Mouse (Mus musculus) lung, adult 18-20 months (tissue): ENCODE results near the gene Gm49380.
A peak's percentile ranks its signal among the peaks of the same experiment; 100 is the strongest.
"Not testable (repeated sequence)": the region's sequence is repeated elsewhere in the genome, so short reads cannot be mapped to it uniquely, and the experiment has no call there.

Source experiments
- DNase-seq, 2 experiments: peaks; one replicate each; pipeline ENCODE4 v3.0.0; 2022; ENCODE audit warnings: mixed read lengths in 2 of 2

Gene Gm49380

GRCm38 (mm10) chr9:44125026-44125425, 11.7 kb upstream of the Gm49380 start:
- DNase-seq, result no peak

DNA sequence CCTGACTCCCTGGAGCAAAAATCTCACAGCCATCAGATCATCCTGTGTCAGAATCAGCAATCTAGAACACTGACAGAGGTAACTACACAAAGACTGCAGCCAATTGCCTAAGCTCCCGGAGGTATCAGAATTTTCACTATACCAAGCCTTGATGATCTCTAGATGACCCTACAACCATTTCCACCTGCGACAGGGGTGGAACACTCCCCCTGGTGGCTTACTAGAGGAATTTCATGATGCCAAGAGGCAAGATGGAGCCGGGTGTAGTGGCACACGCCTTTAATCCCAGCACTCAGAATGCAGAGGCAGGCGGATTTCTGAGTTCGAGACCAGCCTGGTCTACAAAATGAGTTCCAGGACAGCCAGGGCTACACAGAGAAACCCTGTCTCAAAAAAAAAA, 11.0 kb upstream of the Gm49380 start:
- peak in 1 of 2 experiments; percentile 19 for DNase-seq

- DNase-seq, result no peak
Observed at GRCm38 (mm10) chr9:44119948-44120465, 6.7 kb upstream of the Gm49380 start.

DNA sequence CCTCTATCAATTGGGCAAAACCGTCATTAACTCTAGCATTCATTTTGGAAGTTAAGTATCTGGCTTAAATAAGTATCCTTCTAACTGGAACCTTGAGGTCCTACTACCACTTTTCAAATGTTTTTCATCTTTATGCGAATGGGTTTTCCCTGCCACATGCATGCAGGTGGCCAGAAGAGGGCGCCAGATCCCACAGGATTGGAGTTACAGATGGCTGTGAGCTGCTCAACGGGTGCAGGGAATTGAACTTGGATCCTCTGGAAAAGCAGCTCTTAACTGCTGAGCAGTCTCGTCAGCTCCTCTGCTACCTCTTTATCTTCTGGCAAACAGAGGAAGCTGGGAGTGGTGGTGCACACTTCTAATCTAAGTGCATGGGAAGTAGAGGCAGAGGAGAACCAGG, 5.7 kb upstream of the Gm49380 start:
- peak in 1 of 2 experiments; percentile 46 for DNase-seq

DNA sequence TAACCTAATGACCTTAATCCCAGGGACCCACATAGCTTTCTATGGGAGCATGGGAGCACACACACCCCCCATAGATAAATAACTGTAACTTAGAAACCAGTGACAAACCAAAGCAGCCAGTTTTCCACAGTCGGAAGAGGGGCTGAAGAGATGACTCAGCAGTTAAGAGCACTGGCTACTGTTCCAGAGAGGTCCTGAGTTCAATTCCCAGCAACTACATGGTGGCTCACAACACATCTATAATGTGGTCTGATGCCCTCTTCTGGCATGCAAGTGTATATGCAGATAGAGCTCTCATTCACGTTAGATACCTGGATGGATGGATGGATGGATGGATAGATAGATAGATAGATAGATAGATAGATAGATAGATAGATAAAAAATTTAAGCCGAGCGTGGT, 2.9 kb upstream of the Gm49380 start:
- DNase-seq, result no peak

GRCm38 (mm10) chr9:44115599-44115998, 2.3 kb upstream of the Gm49380 start:
- no peak for DNase-seq

DNA sequence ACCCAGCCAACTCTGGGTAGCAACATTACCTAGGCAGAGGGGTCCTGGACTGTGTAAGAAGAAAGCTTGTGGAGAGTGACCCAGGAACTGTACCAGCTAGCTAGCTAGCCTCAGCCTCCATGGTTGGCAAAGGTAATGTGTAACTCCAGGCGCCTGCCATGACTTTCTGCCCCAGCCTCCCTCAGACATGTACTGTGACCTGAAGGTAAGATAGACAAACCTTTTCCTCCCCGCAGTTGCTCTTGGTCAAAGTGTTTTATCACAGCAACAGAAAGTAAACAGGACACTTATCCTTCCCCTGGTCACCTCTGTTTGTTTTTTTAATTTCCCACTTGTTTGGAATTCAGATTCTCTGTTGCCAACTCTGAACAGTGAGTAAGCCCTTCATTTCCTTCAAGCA, 1.2 kb upstream of the Gm49380 start:
- no peak for DNase-seq

- DNase-seq, result not testable (repeated sequence)
Observed at GRCm38 (mm10) chr9:44111909-44112308, 1.4 kb downstream of the Gm49380 start.

GRCm38 (mm10) chr9:44109360-44110095, 3.8 kb downstream of the Gm49380 start:
- DNase-seq, result peak; percentile 67 to 73

GRCm38 (mm10) chr9:44108269-44109055, 4.8 kb downstream of the Gm49380 start:
- DNase-seq, result no peak

GRCm38 (mm10) chr9:44107557-44108179, 5.6 kb downstream of the Gm49380 start:
- no peak for DNase-seq

DNA sequence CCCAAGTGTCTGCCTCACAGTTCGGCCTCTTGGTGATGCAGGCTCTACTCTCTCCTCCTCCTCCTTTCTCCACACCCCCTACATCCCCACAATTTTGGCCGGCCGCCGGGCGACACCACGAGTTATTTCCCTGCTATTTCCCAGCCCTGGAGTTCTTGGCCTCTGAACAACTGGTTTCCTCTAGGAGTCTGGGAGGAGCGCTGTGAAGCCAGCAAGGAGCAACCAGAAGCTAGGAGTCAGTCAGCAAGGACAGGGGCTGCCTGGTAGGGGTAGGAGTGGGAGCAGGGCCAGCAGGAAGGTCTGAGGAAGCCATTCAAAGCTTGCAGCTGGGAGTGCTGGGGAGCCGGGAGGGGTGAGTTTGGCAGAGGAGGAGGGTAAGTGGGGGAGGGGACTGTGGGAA, 6.2 kb downstream of the Gm49380 start, which contains the start of gene C1qtnf5:
C1qtnf5 (plus strand) TSS at position 136 of the 400 bp plus-strand sequence.
- peak; percentile 84 to 85 for DNase-seq

- no peak for DNase-seq
Observed at GRCm38 (mm10) chr9:44106596-44106995, 6.7 kb downstream of the Gm49380 start.

- no peak for DNase-seq
Observed at GRCm38 (mm10) chr9:44106182-44106581, 7.1 kb downstream of the Gm49380 start.

- peak in 1 of 2 experiments; percentile 39 for DNase-seq
Observed at GRCm38 (mm10) chr9:44105781-44106180, 7.5 kb downstream of the Gm49380 start.

DNA sequence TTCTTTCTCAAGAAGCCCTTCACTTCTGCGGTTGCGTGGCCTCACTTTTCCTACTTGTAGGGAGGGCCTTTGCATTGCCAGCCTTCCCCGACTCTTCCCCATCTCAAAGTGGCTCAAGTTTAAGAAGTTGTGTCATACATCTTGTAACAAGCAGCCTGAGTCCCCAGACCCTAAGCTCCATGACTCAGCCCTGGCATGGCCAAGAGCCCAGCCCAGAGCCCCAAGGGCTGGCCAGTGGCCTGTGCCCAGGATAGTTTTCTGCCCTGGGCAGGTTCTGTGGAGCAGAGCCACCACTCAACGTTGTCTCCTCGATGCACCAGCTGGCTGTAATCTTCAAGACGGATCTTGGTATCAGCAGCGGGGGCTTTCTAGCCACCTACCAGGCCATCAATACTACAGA, 8.4 kb downstream of the Gm49380 start:
- DNase-seq, result peak in 1 of 2 experiments; percentile 17

DNA sequence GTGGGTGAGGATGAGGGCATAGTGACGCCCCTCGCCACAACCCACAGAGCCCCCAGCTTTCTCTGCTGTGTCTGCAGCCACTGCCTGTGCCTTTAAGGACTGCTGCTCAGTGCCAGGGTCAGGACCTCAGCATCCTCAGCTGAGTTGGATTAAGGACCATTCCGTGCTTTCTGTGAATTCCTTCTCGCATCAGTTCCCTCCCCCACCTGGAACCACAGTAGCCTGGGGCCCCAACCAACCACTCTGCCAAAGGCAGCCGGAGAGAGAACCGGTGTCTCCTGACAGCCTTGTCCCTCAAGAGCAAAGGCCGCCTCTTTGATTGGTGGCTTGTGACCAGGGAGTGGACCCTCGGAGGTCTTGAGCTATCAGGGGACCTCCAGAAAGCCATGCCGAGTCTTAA, 11.8 kb downstream of the Gm49380 start, which contains the start of gene Mfrp:
Mfrp (plus strand) TSS at position 240 of the 400 bp plus-strand sequence.
- DNase-seq, result no peak

DNA sequence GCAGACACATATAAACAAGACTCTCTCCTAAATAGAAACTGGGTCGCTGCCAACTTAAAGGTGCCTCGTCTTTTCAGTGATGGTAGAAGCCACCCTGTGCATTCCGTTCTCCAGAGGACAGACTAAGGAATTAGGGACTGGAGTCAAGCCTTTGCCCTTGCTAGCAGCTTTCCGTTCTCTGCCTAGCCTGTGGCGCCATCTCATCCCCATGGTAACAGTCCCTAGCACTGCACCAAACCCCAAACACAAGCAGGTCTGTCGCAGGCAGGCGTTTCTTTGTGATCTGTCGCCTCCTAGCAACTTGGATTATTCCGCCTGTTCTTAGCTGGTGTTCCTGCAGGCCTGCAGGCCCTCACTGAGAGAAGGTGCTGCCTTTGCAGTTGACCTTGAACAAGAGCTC, 16.8 kb downstream of the Gm49380 start:
- DNase-seq, result no peak

DNA sequence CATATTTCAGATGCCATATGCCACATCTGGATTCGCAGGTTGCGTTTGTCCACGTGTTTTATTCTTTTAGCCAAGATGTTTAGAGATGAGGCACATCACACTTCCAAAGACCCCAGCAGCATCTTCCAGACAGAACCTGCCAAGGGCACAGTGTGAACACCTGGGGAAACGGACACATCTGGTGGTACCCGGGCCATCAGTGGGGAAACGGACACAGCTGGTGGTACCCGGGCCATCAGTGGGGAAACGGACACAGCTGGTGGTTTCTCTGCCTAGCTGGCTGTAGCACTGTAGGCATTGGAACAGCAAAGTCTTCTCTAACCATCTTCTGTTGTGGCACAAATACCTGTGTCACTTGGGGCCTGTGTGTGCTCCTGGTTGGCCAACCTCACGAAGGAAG, 17.5 kb downstream of the Gm49380 start:
- DNase-seq, result no peak

GRCm38 (mm10) chr9:44094737-44095136, 18.6 kb downstream of the Gm49380 start:
- DNase-seq, result no peak

DNA sequence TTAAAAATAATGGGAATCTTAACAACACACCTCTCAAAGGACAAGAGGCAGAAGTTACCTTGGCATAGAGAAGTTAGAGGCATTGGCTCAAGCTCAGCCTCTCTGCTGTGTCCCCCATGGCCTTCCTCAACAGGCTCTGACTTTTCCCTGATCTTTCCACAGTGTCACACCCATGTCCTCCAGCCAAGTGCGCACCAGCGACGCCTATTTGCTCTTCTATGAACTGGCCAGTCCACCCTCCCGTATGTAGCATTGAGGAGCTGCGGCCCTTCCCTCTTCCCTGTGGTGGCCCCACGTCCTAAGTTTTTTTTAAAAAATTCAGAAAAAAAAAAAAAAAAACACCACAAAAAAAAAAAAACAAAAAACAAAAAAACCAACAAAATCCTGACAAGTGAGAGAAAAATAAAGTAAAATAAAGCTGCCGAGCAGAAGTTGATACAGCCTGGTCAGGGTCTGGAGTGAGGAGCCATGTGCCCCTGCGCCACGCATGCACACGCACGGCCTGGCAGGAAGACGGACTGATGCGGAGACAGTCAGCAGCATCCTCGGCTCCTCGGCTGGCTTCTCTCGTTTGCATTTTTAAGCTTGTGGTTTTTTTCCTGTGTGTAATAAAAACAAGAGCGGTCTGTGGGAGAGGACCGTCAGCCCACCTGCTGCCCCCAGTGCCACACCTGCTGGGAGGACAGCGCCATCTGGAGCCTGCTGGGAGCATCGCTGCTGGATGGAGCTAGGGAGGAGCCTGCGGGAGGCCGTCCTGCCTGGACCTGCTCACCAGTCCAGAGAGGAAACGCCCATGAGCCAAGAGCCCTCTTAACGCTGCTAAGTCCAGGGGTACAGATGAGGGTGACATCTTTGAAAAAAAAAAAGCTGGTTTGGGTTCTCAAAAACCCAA, 19.4 kb downstream of the Gm49380 start:
- peak; percentile 81 to 87 for DNase-seq
